Mouse (Mus musculus) CH12.LX (cell line): Measurements from ENCODE around the gene Gbx2. TPM values are rescaled to one million over a fixed set of nuclear protein-coding genes. Genes with fewer than 3 reads are reported as not detected.

Source experiments
- DNase-seq: peaks from one replicate; pipeline ENCODE4 v3.0.0-alpha.2; 2013; ENCODE audit errors: extremely low read depth
- H3K27ac ChIP-seq: 2 replicates; pipeline ENCODE4 v1.5.1; 2012; ENCODE audit warnings: low read depth, mild to moderate bottlenecking, control low read depth, moderate library complexity; ENCODE audit not compliant: insufficient read depth
- H3K27me3 ChIP-seq: replicated peaks from 2 replicates; pipeline ENCODE3; 2012; ENCODE audit warnings: inconsistent platforms
- H3K36me3 ChIP-seq, 2 experiments: replicated peaks in 1 of 2; 2 replicates each; pipeline versions ENCODE3 to v1.6.1; 2012; ENCODE audit warnings: inconsistent platforms in 1 of 2, low read length in 1 of 2, mild to moderate bottlenecking in 1 of 2, mixed read lengths in 1 of 2, moderate library complexity in 1 of 2; ENCODE audit not compliant: control insufficient read depth in 1 of 2, insufficient read depth in 1 of 2
- H3K4me1 ChIP-seq, 2 experiments: 2 replicates each; pipeline ENCODE4 v1.6.1; 2012; ENCODE audit warnings: inconsistent platforms in 1 of 2, moderate library complexity in 1 of 2; ENCODE audit not compliant: insufficient read depth in 2 of 2, control insufficient read depth in 1 of 2
- H3K4me2 ChIP-seq: 2 replicates; pipeline ENCODE4 v1.6.1; 2012; ENCODE audit warnings: low read depth, mild to moderate bottlenecking, control low read depth; ENCODE audit not compliant: poor library complexity, insufficient read depth, severe bottlenecking
- H3K4me3 ChIP-seq, 3 experiments: fragments of 150-350 bp in 1 of 3; sonication (generic) in 1 of 3; replicated peaks in 1 of 3; 2 replicates each; pipeline versions ENCODE3 to v1.5.1; 2011 to 2012; ENCODE audit warnings: low read depth in 2 of 3, low read length in 2 of 3, mild to moderate bottlenecking in 2 of 3, moderate library complexity in 2 of 3, control low read depth in 1 of 3, improper control_type of control experiment in 1 of 3, inconsistent platforms in 1 of 3, mixed read lengths in 1 of 3; ENCODE audit not compliant: poor library complexity in 1 of 3
- H3K79me2 ChIP-seq: replicated peaks from 2 replicates; pipeline ENCODE4 v1.6.1; 2012; ENCODE audit warnings: mild to moderate bottlenecking, moderate library complexity; ENCODE audit not compliant: control insufficient read depth, poor library complexity, insufficient read depth, severe bottlenecking; ENCODE audit errors: extremely low read depth
- H3K9ac ChIP-seq: 2 replicates; pipeline ENCODE4 v1.6.1; 2012; ENCODE audit warnings: low read depth, mild to moderate bottlenecking, control low read depth, moderate library complexity; ENCODE audit not compliant: insufficient read depth
- H3K9me3 ChIP-seq: replicated peaks from 2 replicates; pipeline ENCODE3; 2012; ENCODE audit warnings: low read length, inconsistent platforms, mixed read lengths
- BHLHE40 ChIP-seq: IDR thresholded peaks from 2 replicates; pipeline ENCODE4 v1.6.1; 2011; ENCODE audit warnings: mild to moderate bottlenecking, low read depth, low read length, improper control_type of control experiment
- CHD1 ChIP-seq: IDR thresholded peaks from 2 replicates; pipeline ENCODE4 v1.6.1; 2012; ENCODE audit warnings: low read depth, low read length, improper control_type of control experiment, inconsistent platforms
- CHD2 ChIP-seq: IDR thresholded peaks from 2 replicates; pipeline ENCODE4 v1.6.1; 2011; ENCODE audit warnings: low read length, improper control_type of control experiment
- CTCF ChIP-seq, 2 experiments: IDR thresholded peaks in 1 of 2; conservative IDR thresholded peaks in 1 of 2; 2 replicates each; pipeline ENCODE4 v1.5.1; 2011 to 2012; ENCODE audit warnings: low read depth in 2 of 2, low read length in 2 of 2, improper control_type of control experiment in 1 of 2, inconsistent platforms in 1 of 2, mild to moderate bottlenecking in 1 of 2, moderate library complexity in 1 of 2
- E2F4 ChIP-seq: IDR thresholded peaks from 2 replicates; pipeline ENCODE4 v1.6.1; 2011; ENCODE audit warnings: low read depth, low read length, improper control_type of control experiment; ENCODE audit not compliant: insufficient replicate concordance
- ELF1 ChIP-seq: IDR thresholded peaks from 2 replicates; pipeline ENCODE4 v1.6.1; 2014; ENCODE audit warnings: low read depth, mild to moderate bottlenecking, inconsistent platforms, low read length, improper control_type of control experiment
- EP300 ChIP-seq: IDR thresholded peaks from 2 replicates; pipeline ENCODE4 v1.6.1; 2011; ENCODE audit warnings: low read length, improper control_type of control experiment
- GABPA ChIP-seq: IDR thresholded peaks from 2 replicates; pipeline ENCODE4 v1.6.1; 2012; ENCODE audit warnings: low read depth, low read length, improper control_type of control experiment, inconsistent platforms; ENCODE audit not compliant: insufficient replicate concordance
- HCFC1 ChIP-seq: IDR thresholded peaks from 2 replicates; pipeline ENCODE4 v1.6.1; 2012; ENCODE audit warnings: low read depth, mild to moderate bottlenecking, inconsistent platforms, low read length, improper control_type of control experiment
- IRF4 ChIP-seq: IDR thresholded peaks from 2 replicates; pipeline ENCODE4 v1.6.1; 2014; ENCODE audit warnings: low read depth, mild to moderate bottlenecking, inconsistent platforms, low read length, improper control_type of control experiment
- JUN ChIP-seq: IDR thresholded peaks from 2 replicates; pipeline ENCODE4 v1.6.1; 2011; ENCODE audit warnings: low read depth, mild to moderate bottlenecking, low read length, improper control_type of control experiment, moderate library complexity; ENCODE audit not compliant: insufficient read depth
- JUND ChIP-seq: conservative IDR thresholded peaks from 2 replicates; pipeline ENCODE4 v1.6.1; 2011; ENCODE audit warnings: low read depth, low read length, improper control_type of control experiment
- KAT2A ChIP-seq: IDR thresholded peaks from 2 replicates; pipeline ENCODE4 v1.6.1; 2012; ENCODE audit warnings: low read length, improper control_type of control experiment, inconsistent platforms; ENCODE audit not compliant: insufficient replicate concordance
- MAFK ChIP-seq: IDR thresholded peaks from 2 replicates; pipeline ENCODE4 v1.6.1; 2011; ENCODE audit warnings: low read length, improper control_type of control experiment; ENCODE audit not compliant: insufficient replicate concordance
- MAX ChIP-seq: IDR thresholded peaks from 2 replicates; pipeline ENCODE4 v1.6.1; 2011; ENCODE audit warnings: low read length, improper control_type of control experiment
- MEF2A ChIP-seq: IDR thresholded peaks from 2 replicates; pipeline ENCODE4 v1.6.1; 2014; ENCODE audit warnings: low read depth, mild to moderate bottlenecking, inconsistent platforms, low read length, improper control_type of control experiment, borderline replicate concordance
- NRF1 ChIP-seq: IDR thresholded peaks from 2 replicates; pipeline ENCODE4 v1.6.1; 2014; ENCODE audit warnings: low read depth, mild to moderate bottlenecking, inconsistent platforms, low read length, improper control_type of control experiment, moderate library complexity
- POLR2A ChIP-seq: IDR thresholded peaks from 2 replicates; pipeline ENCODE4 v1.6.1; 2011; ENCODE audit warnings: low read depth, mild to moderate bottlenecking, improper control_type of control experiment, low read length
- POLR2AphosphoS2 ChIP-seq: IDR thresholded peaks from 2 replicates; pipeline ENCODE4 v1.6.1; 2011; ENCODE audit warnings: low read depth, low read length, improper control_type of control experiment
- RCOR1 ChIP-seq: conservative IDR thresholded peaks from 2 replicates; pipeline ENCODE4 v1.6.1; 2012; ENCODE audit warnings: low read depth, mild to moderate bottlenecking, inconsistent platforms, low read length, improper control_type of control experiment
- SMC3 ChIP-seq: IDR thresholded peaks from 2 replicates; pipeline ENCODE4 v1.6.1; 2011; ENCODE audit warnings: low read depth, low read length, improper control_type of control experiment
- UBTF ChIP-seq: IDR thresholded peaks from 2 replicates; pipeline ENCODE4 v1.6.1; 2012; ENCODE audit warnings: low read depth, mild to moderate bottlenecking, inconsistent platforms, low read length, improper control_type of control experiment, moderate library complexity
- ZMIZ1 ChIP-seq: IDR thresholded peaks from 2 replicates; pipeline ENCODE4 v1.6.1; 2012; ENCODE audit warnings: low read depth, mild to moderate bottlenecking, inconsistent platforms, low read length, improper control_type of control experiment
- dilution Hi-C: fragments of 300-500 bp; cut with MboI; formaldehyde crosslinking; loops from 2 replicates; pipeline ENCODE4 v1.14.3; 2020; ENCODE audit warnings: low sequenced_read_pairs; ENCODE audit not compliant: extremely low pct_unique_long_range_greater_than_20kb, extremely low pct_ligation_motif_present
- in situ Hi-C: fragments of 300-500 bp; cut with MboI; formaldehyde crosslinking; loops from 3 replicates; pipeline ENCODE4 v1.14.3; 2019; ENCODE audit warnings: low sequenced_read_pairs, low pct_ligation_motif_present, low pct_unique_long_range_greater_than_20kb, mixed read lengths
- polyA plus RNA-seq: library from polyadenylated mRNA; unstranded; fragments of >175 nt; gene quantifications from 2 replicates; pipeline ENCODE4 v1.2.1, GENCODE M21; 2012; ENCODE audit warnings: low read depth; ENCODE audit not compliant: insufficient read length
- total RNA-seq, 2 experiments: library from RNA; depleted of rRNA; stranded (reverse); fragments of 300-350 nt in 1 of 2; fragments of >200 nt in 1 of 2; gene quantifications; 2 replicates each; pipeline ENCODE4 v1.2.3; 2012 to 2014

Gene Gbx2
- not detected in 2 replicates for total RNA-seq (2012; rRNA removed)
- not detected in 2 replicates for total RNA-seq (2014; rRNA removed)
- not detected in 2 replicates for polyA plus RNA-seq

GRCm38 (mm10) chr1:89931120-89931519, at the start of gene Gbx2:
Gene Gbx2, minus strand, starts transcription at chr1:89931179.
- Histone ChIP-seq H3K36me3 (no peaks in the 10 kb centered on the region), H3K4me3 (no peak within 1 kb of the TSS), H3K79me2 (no peaks in the 10 kb centered on the region), H3K4me2 (no peak within 1 kb of the TSS), H3K9me3 (peaks cover 85% of the 10 kb centered on the region), H3K27ac (no peak within 1 kb of the TSS), H3K9ac (no peak within 1 kb of the TSS)
- DNase-seq: no peak
- in situ Hi-C loops: no loop called here
- TF ChIP-seq CHD2 (no peak), HCFC1 (no peak), UBTF (no peak), ELF1 (no peak), JUND (no peak), JUN (no peak), IRF4 (no peak), MEF2A (no peak), MAX (no peak)
- TF ChIP-seq, all 38 proteins: peak for 0
- Histone ChIP-seq H3K27me3 (no peaks in the 10 kb centered on the region), H3K4me1 (no peaks in the 10 kb centered on the region)
- dilution Hi-C loops: no loop called here

GRCm38 (mm10) chr1:89977261-89977660, 46.3 kb upstream of the Gbx2 start:
- H3K27me3 ChIP-seq: no peaks in the 10 kb centered on the region
- H3K9me3 ChIP-seq: peaks cover 35% of the 10 kb centered on the region
- H3K4me1 ChIP-seq: no peaks in the 10 kb centered on the region
- dilution Hi-C loops: no loop called here
- no peaks in the 10 kb centered on the region for H3K36me3 ChIP-seq
- H3K9ac ChIP-seq: no peak overlapping the region
- in situ Hi-C loops: no loop called here
- no peak overlapping the region for H3K27ac ChIP-seq
- H3K4me2 ChIP-seq: no peak overlapping the region
- H3K4me3 ChIP-seq: no peak overlapping the region
- DNase-seq: no peak
- H3K79me2 ChIP-seq: no peaks in the 10 kb centered on the region
- no peak for TF ChIP-seq CHD2
- TF ChIP-seq GABPA: no peak
- TF ChIP-seq POLR2AphosphoS2: no peak
- no peak for TF ChIP-seq SMC3
- no peak for TF ChIP-seq HCFC1
- TF ChIP-seq E2F4: no peak
- TF ChIP-seq ZMIZ1: no peak
- no peak for TF ChIP-seq NRF1
- TF ChIP-seq EP300: no peak
- TF ChIP-seq UBTF: no peak
- TF ChIP-seq BHLHE40: no peak
- TF ChIP-seq KAT2A: no peak
- no peak for TF ChIP-seq MAFK
- no peak for TF ChIP-seq CTCF (conservative IDR thresholded peaks at IDR 0.05 in 1 of 2, IDR thresholded peaks at IDR 0.05 in 1 of 2; ENCODE audit: low read depth in 2 of 2, low read length in 2 of 2)
- TF ChIP-seq CHD1: no peak
- no peak for TF ChIP-seq IRF4
- no peak for TF ChIP-seq MAX
- TF ChIP-seq POLR2A: no peak
- no peak for TF ChIP-seq RCOR1
- no peak for TF ChIP-seq ELF1
